Mouse (Mus musculus) hindbrain, embryonic 14.5 days (tissue): ENCODE measurements at regions not wholly inside any gene's neighbourhood (a gene's known extent, or its start where the extent isn't known, plus 50 kb on each side); places are given as distances from the start of the nearest gene placed in this dataset. TPM values are rescaled to one million over a fixed set of nuclear protein-coding genes. Genes with fewer than 3 reads are reported as not detected.

Experiments
- microRNA-seq: library from miRNA; unstranded; fragments of <30 nt; microRNA quantifications from one replicate; pipeline ENCODE4, GENCODE M21; 2016

Small RNA genes lying in the stretch of these regions (microRNA-seq; reads per million reads assigned to microRNA genes)
- not detected for gene Gm24933
